Mouse (Mus musculus) kidney, adult 2 months (tissue): ENCODE results near the gene Aars2.

Source experiments
- CTCF ChIP-seq: fragments of 200-500 bp; conservative IDR thresholded peaks from 2 replicates; pipeline ENCODE4 v1.5.1; 2011; ENCODE audit warnings: low read depth, mild to moderate bottlenecking, control low read depth, low read length, moderate library complexity, mixed read lengths; ENCODE audit not compliant: insufficient read depth, insufficient read length
- POLR2A ChIP-seq: fragments of 200-500 bp; IDR thresholded peaks from one replicate; pipeline ENCODE4 v1.6.1; 2011; ENCODE audit warnings: low read depth, low read length, control low read depth

GRCm38 (mm10) chr17:45565103-45565502 lies 58.5 kb downstream of the Aars2 start:
- TF ChIP-seq POLR2A (no peak), CTCF (no peak)
